ENCODE assay signal across 18 mouse cellular contexts in the genomic region with DNA sequence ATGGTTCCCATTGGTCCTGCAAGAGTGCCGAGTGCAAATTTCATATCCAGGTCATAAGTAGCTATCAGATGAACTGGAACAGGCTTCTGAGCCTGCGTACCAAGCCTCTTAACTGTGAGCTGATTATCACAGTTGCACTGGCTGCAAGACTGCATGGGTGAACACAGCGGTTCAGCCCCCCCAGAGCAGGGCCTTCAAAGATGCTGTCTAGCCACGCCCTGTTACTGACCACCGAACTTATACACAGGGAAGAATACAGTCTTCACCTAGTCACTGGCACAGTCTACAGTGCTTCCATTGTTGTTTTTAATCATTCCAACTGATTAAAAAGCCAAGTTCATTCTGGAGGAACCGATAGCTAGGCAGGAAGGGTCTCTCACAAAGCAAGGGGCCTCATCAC.
DNase-seq lines count a peak whose midpoint lies in the region; ATAC-seq lines count a peak whose summit lies in the region.
"Had no signal": no experiment of that assay in that cellular context is flagged by ENCODE, and none has a peak within 500 bp of the region (broad histone marks: within the 10 kb centered on the region; RNA-seq: fewer than 3 reads in every experiment).

No protein-coding gene starts in this region.

- H3K9me3 ChIP-seq in forebrain, embryonic 10.5 days: no peaks in the 10 kb centered on the region
- no peaks in the 10 kb centered on the region for H3K9me3 ChIP-seq in forebrain, embryonic 14.5 days (replicated peaks; ENCODE audit: control insufficient read depth, low read length)
- H3K9me3 ChIP-seq in midbrain, embryonic 10.5 days (replicated peaks): no peaks in the 10 kb centered on the region
- no peaks in the 10 kb centered on the region for H3K9me3 ChIP-seq in neural tube, embryonic 12.5 days
- H3K9me3 ChIP-seq: intestine, embryonic 15.5 days; kidney, embryonic 15.5 days had no signal

- peaks cover 8% of the 10 kb centered on the region; the same call in 1 of the 2 replicates for H3K27me3 ChIP-seq in forebrain, embryonic 10.5 days (ENCODE audit: poor library complexity, severe bottlenecking)
- no peaks in the 10 kb centered on the region for H3K27me3 ChIP-seq in forebrain, embryonic 14.5 days (replicated peaks; ENCODE audit: control insufficient read depth, insufficient read depth, low read length)
- no peaks in the 10 kb centered on the region for H3K27me3 ChIP-seq in midbrain, embryonic 10.5 days (ENCODE audit: low read depth, poor library complexity, severe bottlenecking)
- no peaks in the 10 kb centered on the region for H3K27me3 ChIP-seq in neural tube, embryonic 12.5 days (replicated peaks)
- H3K27me3 ChIP-seq: intestine, embryonic 15.5 days; kidney, embryonic 15.5 days; Patski had no signal

- ATAC-seq in forebrain, embryonic 14.5 days: peak; percentile 69
- ATAC-seq in neural tube, embryonic 12.5 days (ENCODE audit: low FRiP score, low read depth): peak; percentile 34; the same call in 1 of the 2 replicates
- ATAC-seq in CD4-positive, CD25-positive, alpha-beta regulatory T cell, adult 4 months: no peak
- ATAC-seq: activated CD4-positive, CD25-positive, alpha-beta regulatory T cell, adult 4 months; intestine, embryonic 15.5 days; liver, postnatal 0 days; Patski had no signal

- peaks cover 32% of the 10 kb centered on the region for H3K4me1 ChIP-seq in forebrain, embryonic 10.5 days
- peaks cover 13% of the 10 kb centered on the region for H3K4me1 ChIP-seq in forebrain, embryonic 14.5 days (ENCODE audit: control insufficient read depth, insufficient read depth, low read length)
- H3K4me1 ChIP-seq in midbrain, embryonic 10.5 days: peaks cover 34% of the 10 kb centered on the region
- H3K4me1 ChIP-seq in neural tube, embryonic 12.5 days: peaks cover 24% of the 10 kb centered on the region
- H3K4me1 ChIP-seq: intestine, embryonic 15.5 days had no signal

- no peak for DNase-seq in forebrain, embryonic 10.5 days (ENCODE audit: extremely low spot score, low spot score)
- no peak for DNase-seq in forebrain, embryonic 14.5 days (ENCODE audit: low spot score)
- DNase-seq in midbrain, embryonic 10.5 days (ENCODE audit: low spot score): no peak
- no peak for DNase-seq in lung, postnatal 4 days
- DNase-seq in frontal cortex, postnatal 25 days (ENCODE audit: low spot score in 2 of 2): no peak
- DNase-seq: cerebellum, postnatal 25 days; liver; liver, postnatal 0 days; lung, postnatal 14 days; right cerebral cortex, adult 18-20 months; thymus, postnatal 4 days had no signal

- H3K27ac ChIP-seq in forebrain, embryonic 10.5 days: peak overlapping the region; percentile 20; the same call in 1 of the 2 replicates
- H3K27ac ChIP-seq in forebrain, embryonic 14.5 days (ENCODE audit: low read depth, low read length): no peak overlapping the region; the same call in 1 of the 2 replicates
- peak overlapping the region; percentile 29 for H3K27ac ChIP-seq in midbrain, embryonic 10.5 days (replicated peaks)
- no peak overlapping the region for H3K27ac ChIP-seq in neural tube, embryonic 12.5 days
- H3K27ac ChIP-seq: intestine, embryonic 15.5 days; kidney, embryonic 15.5 days had no signal

- no peak overlapping the region; the same call in 1 of the 2 replicates for H3K4me3 ChIP-seq in forebrain, embryonic 10.5 days
- H3K4me3 ChIP-seq in forebrain, embryonic 14.5 days (ENCODE audit: low read depth, low read length): no peak overlapping the region
- no peak overlapping the region for H3K4me3 ChIP-seq in midbrain, embryonic 10.5 days
- no peak overlapping the region for H3K4me3 ChIP-seq in neural tube, embryonic 12.5 days
- H3K4me3 ChIP-seq: intestine, embryonic 15.5 days; kidney, embryonic 15.5 days had no signal

- peak overlapping the region; percentile 37; the same call in 1 of the 2 replicates for H3K9ac ChIP-seq in forebrain, embryonic 14.5 days (ENCODE audit: low read length)
- H3K9ac ChIP-seq in neural tube, embryonic 12.5 days: no peak overlapping the region
- H3K9ac ChIP-seq: intestine, embryonic 15.5 days; kidney, embryonic 15.5 days; liver, postnatal 0 days had no signal

- 68% methylated on average over 6 of the region's 6 CpGs for WGBS in forebrain, embryonic 10.5 days
- WGBS in forebrain, embryonic 14.5 days: 49% methylated on average over 6 of the region's 6 CpGs
- WGBS in midbrain, embryonic 10.5 days: 68% methylated on average over 6 of the region's 6 CpGs
- 72% methylated on average over 6 of the region's 6 CpGs for WGBS in neural tube, embryonic 12.5 days

- H3K36me3 ChIP-seq in forebrain, embryonic 10.5 days (replicated peaks): no peaks in the 10 kb centered on the region
- no peaks in the 10 kb centered on the region for H3K36me3 ChIP-seq in forebrain, embryonic 14.5 days (ENCODE audit: control insufficient read depth, insufficient read depth, low read length)
- no peaks in the 10 kb centered on the region for H3K36me3 ChIP-seq in midbrain, embryonic 10.5 days
- no peaks in the 10 kb centered on the region for H3K36me3 ChIP-seq in neural tube, embryonic 12.5 days
- H3K36me3 ChIP-seq: intestine, embryonic 15.5 days; kidney, embryonic 15.5 days had no signal

- H3K4me2 ChIP-seq in forebrain, embryonic 14.5 days (ENCODE audit: low read length): peak overlapping the region; percentile 33
- H3K4me2 ChIP-seq in neural tube, embryonic 12.5 days (replicated peaks): no peak overlapping the region
- H3K4me2 ChIP-seq: heart, embryonic 11.5 days; intestine, embryonic 15.5 days; kidney, embryonic 15.5 days had no signal

Comparison
In these comparisons a context has a peak if more than half of its experiments do, and no peak if none do; other contexts are left out.
1. H3K27ac ChIP-seq: peak in forebrain, embryonic 10.5 days (single experiment) and midbrain, embryonic 10.5 days (single experiment); none in forebrain, embryonic 14.5 days (single experiment) and neural tube, embryonic 12.5 days (single experiment).